Mouse (Mus musculus): Measurements from ENCODE around the gene Pim3.

Gene Pim3

GRCm38 (mm10) chr15:88870418-88871185, 8.6 kb downstream of the Pim3 start:
- in situ Hi-C loops (cut with MboI; ENCODE audit: unreplicated experiment in 2 of 2), result no loop called here

- in situ Hi-C loops (cut with MboI; ENCODE audit: unreplicated experiment in 2 of 2), result no loop called here
Measured at GRCm38 (mm10) chr15:88874061-88874460, 12.1 kb downstream of the Pim3 start.

GRCm38 (mm10) chr15:88874477-88874876, 12.5 kb downstream of the Pim3 start:
- in situ Hi-C loops (cut with MboI; ENCODE audit: unreplicated experiment in 2 of 2), result no loop called here

GRCm38 (mm10) chr15:88875625-88876081, 13.7 kb downstream of the Pim3 start:
- in situ Hi-C loops (cut with MboI; ENCODE audit: unreplicated experiment in 2 of 2), result loop anchor here (5.0 kb wide), 2 partner anchors 47 to 48 kb away; no protein-coding TSS in a partner anchor

GRCm38 (mm10) chr15:88876155-88877020, 14.4 kb downstream of the Pim3 start:
- in situ Hi-C loops (cut with MboI; ENCODE audit: unreplicated experiment in 2 of 2), result loop anchor here (5.0 kb wide), 2 partner anchors 46 to 49 kb away; no protein-coding TSS in a partner anchor

GRCm38 (mm10) chr15:88877021-88877400, 15.0 kb downstream of the Pim3 start:
- in situ Hi-C loops (cut with MboI; ENCODE audit: unreplicated experiment in 2 of 2), result loop anchor here (5.0 kb wide), 2 partner anchors 45 to 50 kb away; no protein-coding TSS in a partner anchor

- in situ Hi-C loops (cut with MboI; ENCODE audit: unreplicated experiment in 2 of 2), result loop anchor here in 1 of 2 experiments (5.0 kb wide), 1 partner anchor 41 kb away; no protein-coding TSS in a partner anchor
Measured at GRCm38 (mm10) chr15:88881253-88882044, 19.5 kb downstream of the Pim3 start.

- in situ Hi-C loops (cut with MboI; ENCODE audit: unreplicated experiment in 2 of 2), result loop anchor here in 1 of 2 experiments (5.0 kb wide), 1 partner anchor 39 kb away; no protein-coding TSS in a partner anchor
Measured at GRCm38 (mm10) chr15:88882851-88883250, 20.9 kb downstream of the Pim3 start.

- in situ Hi-C loops (cut with MboI; ENCODE audit: unreplicated experiment in 2 of 2), result loop anchor here in 1 of 2 experiments (5.0 kb wide), 1 partner anchor 39 kb away; no protein-coding TSS in a partner anchor
Measured at GRCm38 (mm10) chr15:88883342-88883741, 21.4 kb downstream of the Pim3 start.

- in situ Hi-C loops (cut with MboI; ENCODE audit: unreplicated experiment in 2 of 2), result no loop called here
Measured at GRCm38 (mm10) chr15:88885376-88885775, 23.4 kb downstream of the Pim3 start.

GRCm38 (mm10) chr15:88889032-88889431, 27.0 kb downstream of the Pim3 start:
- in situ Hi-C loops (cut with MboI; ENCODE audit: unreplicated experiment in 2 of 2), result no loop called here

GRCm38 (mm10) chr15:88889994-88890393, 28.0 kb downstream of the Pim3 start:
- in situ Hi-C loops (cut with MboI; ENCODE audit: unreplicated experiment in 2 of 2), result no loop called here

GRCm38 (mm10) chr15:88890751-88891675, 29.0 kb downstream of the Pim3 start:
- in situ Hi-C loops (cut with MboI; ENCODE audit: unreplicated experiment in 2 of 2), result no loop called here

- in situ Hi-C loops (cut with MboI; ENCODE audit: unreplicated experiment in 2 of 2), result no loop called here
Measured at GRCm38 (mm10) chr15:88891676-88892040, 29.7 kb downstream of the Pim3 start.

GRCm38 (mm10) chr15:88892252-88892651, 30.3 kb downstream of the Pim3 start:
- in situ Hi-C loops (cut with MboI; ENCODE audit: unreplicated experiment in 2 of 2), result no loop called here

GRCm38 (mm10) chr15:88892876-88893275, 30.9 kb downstream of the Pim3 start:
- in situ Hi-C loops (cut with MboI; ENCODE audit: unreplicated experiment in 2 of 2), result no loop called here

GRCm38 (mm10) chr15:88895119-88895518, 33.1 kb downstream of the Pim3 start:
- in situ Hi-C loops (cut with MboI; ENCODE audit: unreplicated experiment in 2 of 2), result no loop called here

GRCm38 (mm10) chr15:88895891-88896290, 33.9 kb downstream of the Pim3 start:
- in situ Hi-C loops (cut with MboI; ENCODE audit: unreplicated experiment in 2 of 2), result no loop called here

- in situ Hi-C loops (cut with MboI; ENCODE audit: unreplicated experiment in 2 of 2), result no loop called here
Measured at GRCm38 (mm10) chr15:88896341-88896980, 34.5 kb downstream of the Pim3 start.
